Mouse (Mus musculus) limb, embryonic 11.5 days (tissue): Measurements from ENCODE around the gene Itpripl2. TPM values are rescaled to one million over a fixed set of nuclear protein-coding genes. Genes with fewer than 3 reads are reported as not detected.
A peak's percentile ranks its signal among the peaks of the same experiment; 100 is the strongest.

Experiments used
- ATAC-seq: fragments of 200-750 bp; cut with Nextera tagmentation; 2 replicates; pipeline ENCODE4 v1.8.0; 2017; ENCODE audit warnings: low read depth; ENCODE audit not compliant: insufficient number of reproducible peaks, low FRiP score, low TSS enrichment
- DNase-seq: peaks from one replicate; pipeline ENCODE4 v3.0.0-alpha.2; 2015; ENCODE audit warnings: low spot score
- H3K27ac ChIP-seq: fragments of 300-500 bp; sonication (generic); replicated peaks from 2 replicates; pipeline ENCODE4 v1.5.1; 2014; ENCODE audit warnings: low read depth, mild to moderate bottlenecking, low read length
- H3K27me3 ChIP-seq: fragments of 300-500 bp; sonication (generic); 2 replicates; pipeline ENCODE4 v1.6.1; 2014; ENCODE audit warnings: mild to moderate bottlenecking, low read length, mixed read lengths; ENCODE audit not compliant: control insufficient read depth, insufficient read depth
- H3K36me3 ChIP-seq: fragments of 300-500 bp; sonication (generic); 2 replicates; pipeline ENCODE4 v1.6.1; 2014; ENCODE audit warnings: mild to moderate bottlenecking, low read length, moderate library complexity, mixed read lengths; ENCODE audit not compliant: control insufficient read depth, insufficient read depth
- H3K4me1 ChIP-seq: fragments of 300-500 bp; sonication (generic); 2 replicates; pipeline ENCODE4 v1.6.1; 2014; ENCODE audit warnings: low read length, mixed read lengths; ENCODE audit not compliant: control insufficient read depth, insufficient read depth
- H3K4me2 ChIP-seq: fragments of 300-500 bp; sonication (generic); 2 replicates; pipeline ENCODE4 v1.6.1; 2014; ENCODE audit warnings: low read depth, mild to moderate bottlenecking, moderate library complexity; ENCODE audit not compliant: severe bottlenecking
- H3K4me3 ChIP-seq: fragments of 300-500 bp; sonication (generic); 2 replicates; pipeline ENCODE4 v1.5.1; 2014; ENCODE audit warnings: low read depth, low read length
- H3K9ac ChIP-seq: fragments of 300-500 bp; sonication (generic); 2 replicates; pipeline ENCODE4 v1.6.1; 2014; ENCODE audit warnings: mild to moderate bottlenecking, low read length
- H3K9me3 ChIP-seq: fragments of 300-500 bp; sonication (generic); 2 replicates; pipeline ENCODE4 v1.6.1; 2016; ENCODE audit warnings: low read length; ENCODE audit not compliant: control insufficient read depth
- WGBS: fragments of 180-500 bp; shearing (Covaris S2); extraction: QIAGEN DNeasy Blood & Tissue Kit; methylation state at CpG from one replicate; pipeline ENCODE4 v1.1.7; 2014; 5-methylcytosine and 5-hydroxymethylcytosine counted together
- polyA plus RNA-seq: library from polyadenylated mRNA; unstranded; fragments of >200 nt; fragmentation: Nextera tagmentation; extraction: Ambion mirVana; gene quantifications from 2 replicates; pipeline ENCODE4 v1.2.1, GENCODE M21; 2014

Gene Itpripl2
- polyA plus RNA-seq, 1 experiment from 2014 or later: 1.3 TPM

- 92% methylated on average over 9 of the region's 9 CpGs for WGBS
- Histone ChIP-seq H3K4me1 (peaks cover 4% of the 10 kb centered on the region; the same call in 1 of the 2 replicates), H3K27ac (no peak overlapping the region), H3K4me3 (no peak overlapping the region), H3K9me3 (no peaks in the 10 kb centered on the region; the same call in 1 of the 2 replicates), H3K36me3 (no peaks in the 10 kb centered on the region), H3K9ac (no peak overlapping the region), H3K4me2 (no peak overlapping the region), H3K27me3 (peaks cover 10% of the 10 kb centered on the region)
- DNase-seq: no peak
- ATAC-seq: no peak
These were observed 2.1 kb upstream of the Itpripl2 start for GRCm38 (mm10) chr7:118493892-118494291.

- no peaks in the 10 kb centered on the region for H3K9me3 ChIP-seq
- ATAC-seq: peak; percentile 28
- peaks cover 10% of the 10 kb centered on the region for H3K27me3 ChIP-seq
- 2% methylated on average over 58 of the region's 67 CpGs for WGBS
- H3K36me3 ChIP-seq: no peaks in the 10 kb centered on the region
- peak; percentile 71 for DNase-seq
- H3K4me3 ChIP-seq: peak overlapping the region; percentile 71
- peak overlapping the region; percentile 83 for H3K4me2 ChIP-seq
- H3K27ac ChIP-seq: no peak overlapping the region
- H3K9ac ChIP-seq: peak overlapping the region; percentile 94
- peaks cover 4% of the 10 kb centered on the region; the same call in 1 of the 2 replicates for H3K4me1 ChIP-seq
These were observed 927 bp downstream of the Itpripl2 start for GRCm38 (mm10) chr7:118490666-118491430.

GRCm38 (mm10) chr7:118489706-118490665, 1.8 kb downstream of the Itpripl2 start:
- Histone ChIP-seq H3K27me3 (peaks cover 10% of the 10 kb centered on the region), H3K9ac (no peak overlapping the region), H3K36me3 (no peaks in the 10 kb centered on the region), H3K4me3 (peak overlapping the region; percentile 71), H3K4me2 (peak overlapping the region; percentile 83), H3K9me3 (no peaks in the 10 kb centered on the region), H3K4me1 (peaks cover 4% of the 10 kb centered on the region; the same call in 1 of the 2 replicates), H3K27ac (no peak overlapping the region)
- peak; percentile 28 for DNase-seq
- peak; percentile 40; the same call in 1 of the 2 replicates for ATAC-seq
- 22% methylated on average over 56 of the region's 57 CpGs for WGBS

- Histone ChIP-seq H3K36me3 (no peaks in the 10 kb centered on the region), H3K9me3 (no peaks in the 10 kb centered on the region), H3K27ac (no peak overlapping the region), H3K9ac (no peak overlapping the region), H3K4me1 (peaks cover 4% of the 10 kb centered on the region; the same call in 1 of the 2 replicates), H3K4me2 (no peak overlapping the region), H3K4me3 (no peak overlapping the region), H3K27me3 (peaks cover 10% of the 10 kb centered on the region)
- WGBS: 33% methylated on average over 8 of the region's 8 CpGs
- ATAC-seq (no peak), DNase-seq (no peak)
These were observed 3.6 kb downstream of the Itpripl2 start for GRCm38 (mm10) chr7:118488060-118488664.

- DNase-seq: no peak
- 63% methylated on average over 5 of the region's 5 CpGs for WGBS
- no peak for ATAC-seq
- Histone ChIP-seq H3K4me2 (no peak overlapping the region), H3K27ac (no peak overlapping the region), H3K4me1 (peaks cover 4% of the 10 kb centered on the region; the same call in 1 of the 2 replicates), H3K36me3 (no peaks in the 10 kb centered on the region), H3K9me3 (no peaks in the 10 kb centered on the region), H3K9ac (no peak overlapping the region), H3K27me3 (peaks cover 10% of the 10 kb centered on the region), H3K4me3 (no peak overlapping the region)
These were observed 4.9 kb downstream of the Itpripl2 start for GRCm38 (mm10) chr7:118486917-118487316.

- Histone ChIP-seq H3K4me1 (0 out of 2 replicates have a peak, but pooled peaks cover under 1% of the 10 kb centered on the region), H3K9ac (no peak overlapping the region), H3K4me3 (no peak overlapping the region), H3K4me2 (no peak overlapping the region), H3K36me3 (no peaks in the 10 kb centered on the region), H3K27me3 (no peaks in the 10 kb centered on the region), H3K9me3 (no peaks in the 10 kb centered on the region), H3K27ac (no peak overlapping the region)
- 59% methylated on average over 1 of the region's 1 CpGs for WGBS
- DNase-seq: no peak
- no peak for ATAC-seq
These were observed 7.8 kb downstream of the Itpripl2 start for GRCm38 (mm10) chr7:118483996-118484395.

- 90% methylated on average over 2 of the region's 2 CpGs for WGBS
- Histone ChIP-seq H3K36me3 (no peaks in the 10 kb centered on the region), H3K27me3 (no peaks in the 10 kb centered on the region), H3K9me3 (no peaks in the 10 kb centered on the region), H3K4me2 (no peak overlapping the region), H3K4me1 (0 out of 2 replicates have a peak, but pooled peaks cover 2% of the 10 kb centered on the region), H3K4me3 (no peak overlapping the region), H3K27ac (no peak overlapping the region), H3K9ac (no peak overlapping the region)
- ATAC-seq (no peak), DNase-seq (no peak)
These were observed 9.8 kb downstream of the Itpripl2 start for GRCm38 (mm10) chr7:118482001-118482400.
